16 mouse cellular contexts compared by ENCODE assay signal in the genomic region with DNA sequence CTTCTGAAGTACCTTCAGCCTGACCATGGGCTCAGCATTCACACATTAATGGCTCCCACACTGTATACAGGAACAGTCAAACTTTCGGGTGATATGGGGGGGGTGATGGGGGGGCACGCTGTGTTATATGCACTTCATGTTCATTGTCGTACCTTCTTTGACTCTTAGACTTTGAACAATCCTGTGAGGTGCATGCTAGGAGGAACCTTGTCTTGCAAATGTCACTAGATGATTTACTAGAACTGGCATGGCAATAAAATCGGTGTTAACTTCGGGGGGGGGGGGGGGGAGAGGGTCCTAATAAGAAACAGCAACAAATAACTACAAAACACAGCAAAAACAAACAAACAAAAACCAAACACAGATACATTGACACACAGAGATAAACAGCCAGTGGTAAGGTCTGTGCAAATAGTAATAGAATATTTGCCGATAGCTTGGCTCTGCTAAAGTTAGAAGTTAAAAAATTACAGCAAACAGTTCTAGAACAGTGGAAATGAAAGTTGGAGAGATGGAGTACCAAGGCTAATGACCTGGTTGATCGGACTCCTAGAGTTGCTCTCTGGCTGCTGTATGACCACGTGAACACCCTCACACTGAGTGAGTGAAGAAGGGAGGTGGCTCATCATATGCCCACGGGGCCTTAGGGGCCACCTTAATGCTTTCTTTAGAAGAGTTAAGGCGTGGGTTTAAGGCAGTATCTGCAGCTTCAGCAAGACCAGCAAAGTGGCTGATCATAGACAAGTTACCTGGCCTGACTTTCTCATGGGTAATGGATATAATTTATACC. TPM values are rescaled to one million over a fixed set of nuclear protein-coding genes. Genes with fewer than 3 reads are reported as not detected.
DNase-seq lines count a peak whose midpoint lies in the region; ATAC-seq lines count a peak whose summit lies in the region.
"Had no signal": no experiment of that assay in that cellular context is flagged by ENCODE, and none has a peak within 500 bp of the region (broad histone marks: within the 10 kb centered on the region; RNA-seq: fewer than 3 reads in every experiment).

No protein-coding gene starts in this region.

- H3K4me2 ChIP-seq in neural tube, embryonic 15.5 days = no peak overlapping the region
- H3K4me2 ChIP-seq: embryonic facial prominence, embryonic 12.5 days; forebrain, embryonic 15.5 days; heart, embryonic 13.5 days; hindbrain, embryonic 15.5 days had no signal

- no peaks in the 10 kb centered on the region for H3K4me1 ChIP-seq in neural tube, embryonic 15.5 days
- H3K4me1 ChIP-seq: embryonic facial prominence, embryonic 12.5 days; forebrain, embryonic 15.5 days; hindbrain, embryonic 15.5 days had no signal

- DNase-seq in kidney, adult 11 months = peak; percentile 31
- no peak for DNase-seq in kidney, postnatal 10 days
- DNase-seq in kidney, adult 8-10 months = peak; percentile 41 to 45
- peak; percentile 61 for DNase-seq in kidney, adult 9 months
- peak; percentile 12 to 70 for DNase-seq in kidney, postnatal 25 days
- no peak for DNase-seq in adrenal gland, postnatal 14 days
- DNase-seq: cerebellum, adult 11 months; cerebellum, adult 8-10 months; cerebellum, postnatal 14 days; gastrocnemius, postnatal 10 days; heart, postnatal 36 days had no signal

- H3K27ac ChIP-seq in neural tube, embryonic 15.5 days (replicated peaks) = no peak overlapping the region
- H3K27ac ChIP-seq: embryonic facial prominence, embryonic 12.5 days; forebrain, embryonic 15.5 days; heart, embryonic 13.5 days; hindbrain, embryonic 15.5 days had no signal

- no peaks in the 10 kb centered on the region for H3K9me3 ChIP-seq in neural tube, embryonic 15.5 days (replicated peaks)
- H3K9me3 ChIP-seq: embryonic facial prominence, embryonic 12.5 days; forebrain, embryonic 15.5 days; heart, embryonic 13.5 days; hindbrain, embryonic 15.5 days had no signal

- no peak for ATAC-seq in neural tube, embryonic 15.5 days (ENCODE audit: low FRiP score)
- ATAC-seq: forebrain, embryonic 15.5 days had no signal

- no peak overlapping the region for H3K9ac ChIP-seq in neural tube, embryonic 15.5 days (replicated peaks)
- H3K9ac ChIP-seq: embryonic facial prominence, embryonic 12.5 days; forebrain, embryonic 15.5 days; heart, embryonic 13.5 days; hindbrain, embryonic 15.5 days had no signal

- H3K4me3 ChIP-seq in neural tube, embryonic 15.5 days (replicated peaks) = no peak overlapping the region
- H3K4me3 ChIP-seq: embryonic facial prominence, embryonic 12.5 days; forebrain, embryonic 15.5 days; heart, embryonic 13.5 days; hindbrain, embryonic 15.5 days had no signal

- peaks cover 13% of the 10 kb centered on the region; the same call in 1 of the 2 replicates for H3K36me3 ChIP-seq in neural tube, embryonic 15.5 days
- H3K36me3 ChIP-seq: forebrain, embryonic 15.5 days; hindbrain, embryonic 15.5 days had no signal

- H3K27me3 ChIP-seq in neural tube, embryonic 15.5 days (replicated peaks) = no peaks in the 10 kb centered on the region
- H3K27me3 ChIP-seq: embryonic facial prominence, embryonic 12.5 days; forebrain, embryonic 15.5 days; heart, embryonic 13.5 days; hindbrain, embryonic 15.5 days had no signal

- 82% methylated on average over 10 of the region's 10 CpGs for WGBS in neural tube, embryonic 15.5 days

RNA-seq across cellular contexts. Expression of gene Ssr3, which starts 26.3 kb away (rescaled TPM):
- polyA plus RNA-seq in neural tube, embryonic 15.5 days (2015; fragmentation: Nextera tagmentation; extraction: Ambion mirVana) = 144 and 162 TPM in 2 replicates
- total RNA-seq in adrenal gland, postnatal 14 days (2021) = 168 and 188 TPM in 2 replicates

Comparison
In these comparisons a context has a peak if more than half of its experiments do, and no peak if none do; other contexts are left out.
1. DNase-seq: peak in kidney, adult 11 months (single experiment), kidney, adult 8-10 months (2 of 2), kidney, adult 9 months (single experiment) and kidney, postnatal 25 days (2 of 2); none in kidney, postnatal 10 days (single experiment) and adrenal gland, postnatal 14 days (single experiment).